In genomic region chr16:84621300-84622031, GRCm38 (mm10) we compare ENCODE assay signal across 8 mouse cellular contexts.
A peak's percentile ranks its signal among the peaks of the same experiment; 100 is the strongest.
DNase-seq lines count a peak whose midpoint lies in the region; ATAC-seq and TF ChIP-seq lines count a peak whose summit lies in the region.

No protein-coding gene starts in this region.

- TF ChIP-seq CTCF in kidney, adult 2 months (conservative IDR thresholded peaks at IDR 0.05; ENCODE audit: insufficient read depth, insufficient read length, low read depth, low read length): no peak
- TF ChIP-seq CTCF in liver, postnatal 0 days (IDR thresholded peaks at IDR 0.05; ENCODE audit: low read depth): no peak
- no peak for TF ChIP-seq CTCF in spleen, adult 2 months (IDR thresholded peaks at IDR 0.05; ENCODE audit: extremely low read depth, insufficient read depth, insufficient read length, insufficient replicate concordance)

- TF ChIP-seq POLR2A in kidney, adult 2 months (IDR thresholded peaks at IDR 0.05; ENCODE audit: low read depth, low read length): no peak
- TF ChIP-seq POLR2A in spleen, adult 2 months (IDR thresholded peaks at IDR 0.05; ENCODE audit: low read depth, low read length): no peak

- no peak for TF ChIP-seq EP300 in liver, postnatal 0 days (IDR thresholded peaks at IDR 0.05; ENCODE audit: low read depth)

- H3K4me3 ChIP-seq in kidney, embryonic 14.5 days (ENCODE audit: low read length): no peak overlapping the region
- peak overlapping the region; percentile 55 for H3K4me3 ChIP-seq in kidney, adult 2 months (ENCODE audit: insufficient read depth, low read depth, low read length)
- H3K4me3 ChIP-seq in liver, postnatal 0 days (ENCODE audit: low read depth, low read length): peak overlapping the region; percentile 34
- peak overlapping the region; percentile 60 for H3K4me3 ChIP-seq in spleen, adult 2 months (ENCODE audit: extremely low read depth, insufficient read depth, insufficient read length)

- peak; percentile 11 for DNase-seq in kidney, adult 11 months
- peak; percentile 80 for DNase-seq in NIH3T3 (ENCODE audit: low read depth)
- peak; percentile 6 to 10 for DNase-seq in frontal cortex, postnatal 25 days (ENCODE audit: low spot score in 2 of 2)
- peak; percentile 29 for DNase-seq in kidney, adult 2 months
- no peak for DNase-seq in liver, postnatal 0 days
- peak; percentile 7 to 59 for DNase-seq in spleen, adult 2 months (ENCODE audit: low read depth in 1 of 2, low spot score in 2 of 2)
- no peak for DNase-seq in ovary, postnatal 14 days (ENCODE audit: low spot score)

- H3K9ac ChIP-seq in kidney, embryonic 14.5 days (ENCODE audit: low read depth, low read length): no peak overlapping the region
- no peak overlapping the region for H3K9ac ChIP-seq in liver, postnatal 0 days (replicated peaks)

- no peaks in the 10 kb centered on the region for H3K27me3 ChIP-seq in kidney, embryonic 14.5 days (ENCODE audit: control insufficient read depth, insufficient read depth, low read length)
- no peaks in the 10 kb centered on the region for H3K27me3 ChIP-seq in kidney, adult 2 months (replicated peaks; ENCODE audit: control insufficient read depth, insufficient read depth, low read length)
- H3K27me3 ChIP-seq in liver, postnatal 0 days (ENCODE audit: insufficient read depth, low read length): no peaks in the 10 kb centered on the region
- H3K27me3 ChIP-seq in spleen, adult 2 months (ENCODE audit: control insufficient read depth, insufficient read depth, low read length): no peaks in the 10 kb centered on the region

- H3K27ac ChIP-seq in kidney, embryonic 14.5 days (ENCODE audit: low read depth, low read length): no peak overlapping the region
- no peak overlapping the region for H3K27ac ChIP-seq in kidney, adult 2 months (ENCODE audit: insufficient read depth, low read depth, low read length)
- no peak overlapping the region for H3K27ac ChIP-seq in liver, postnatal 0 days (ENCODE audit: low read depth)
- peak overlapping the region; percentile 72 for H3K27ac ChIP-seq in spleen, adult 2 months (ENCODE audit: insufficient read depth, low read length)

- H3K4me2 ChIP-seq in kidney, embryonic 14.5 days (replicated peaks; ENCODE audit: low read depth, low read length): no peak overlapping the region; the same call in 1 of the 2 replicates
- H3K4me2 ChIP-seq in liver, postnatal 0 days (ENCODE audit: low read depth, low read length): peak overlapping the region; percentile 62

- ATAC-seq in kidney, embryonic 14.5 days (ENCODE audit: low FRiP score, low TSS enrichment): no peak
- no peak for ATAC-seq in liver, postnatal 0 days

- H3K4me1 ChIP-seq in kidney, embryonic 14.5 days (ENCODE audit: control insufficient read depth, insufficient read depth, low read length): no peaks in the 10 kb centered on the region
- no peaks in the 10 kb centered on the region for H3K4me1 ChIP-seq in kidney, adult 2 months (ENCODE audit: control insufficient read depth, insufficient read depth, low read length)
- H3K4me1 ChIP-seq in liver, postnatal 0 days (ENCODE audit: insufficient read depth): no peaks in the 10 kb centered on the region
- peaks cover 4% of the 10 kb centered on the region; the same call in 1 of the 2 replicates for H3K4me1 ChIP-seq in spleen, adult 2 months (ENCODE audit: control insufficient read depth, insufficient read depth, insufficient read length)

- 63% methylated on average over 8 of the region's 8 CpGs for WGBS in kidney, embryonic 14.5 days
- WGBS in kidney, adult 2 months: 47% methylated on average over 8 of the region's 8 CpGs
- WGBS in liver, postnatal 0 days (ENCODE audit: insufficient replicate concordance): 48% methylated on average over 8 of the region's 8 CpGs
- WGBS in spleen, adult 2 months: 32% methylated on average over 8 of the region's 8 CpGs

- no peaks in the 10 kb centered on the region for H3K36me3 ChIP-seq in kidney, embryonic 14.5 days (ENCODE audit: control insufficient read depth, insufficient read depth, low read length)
- H3K36me3 ChIP-seq in kidney, adult 2 months (ENCODE audit: control insufficient read depth, insufficient read depth, low read length): no peaks in the 10 kb centered on the region
- no peaks in the 10 kb centered on the region for H3K36me3 ChIP-seq in liver, postnatal 0 days (replicated peaks; ENCODE audit: insufficient read depth, low read length)
- no peaks in the 10 kb centered on the region for H3K36me3 ChIP-seq in spleen, adult 2 months (ENCODE audit: control insufficient read depth, insufficient read depth, low read length)

- H3K9me3 ChIP-seq in kidney, embryonic 14.5 days (ENCODE audit: control insufficient read depth, low read length): no peaks in the 10 kb centered on the region
- no peaks in the 10 kb centered on the region for H3K9me3 ChIP-seq in liver, postnatal 0 days (ENCODE audit: low read length)

Comparison
In these comparisons a context has a peak if more than half of its experiments do, and no peak if none do; other contexts are left out.
1. DNase-seq: peak in kidney, adult 11 months (single experiment), NIH3T3 (single experiment), frontal cortex, postnatal 25 days (2 of 2), kidney, adult 2 months (single experiment) and spleen, adult 2 months (2 of 2); none in liver, postnatal 0 days (single experiment) and ovary, postnatal 14 days (single experiment).